ENCODE assay signal across 19 mouse cellular contexts in the genomic region with DNA sequence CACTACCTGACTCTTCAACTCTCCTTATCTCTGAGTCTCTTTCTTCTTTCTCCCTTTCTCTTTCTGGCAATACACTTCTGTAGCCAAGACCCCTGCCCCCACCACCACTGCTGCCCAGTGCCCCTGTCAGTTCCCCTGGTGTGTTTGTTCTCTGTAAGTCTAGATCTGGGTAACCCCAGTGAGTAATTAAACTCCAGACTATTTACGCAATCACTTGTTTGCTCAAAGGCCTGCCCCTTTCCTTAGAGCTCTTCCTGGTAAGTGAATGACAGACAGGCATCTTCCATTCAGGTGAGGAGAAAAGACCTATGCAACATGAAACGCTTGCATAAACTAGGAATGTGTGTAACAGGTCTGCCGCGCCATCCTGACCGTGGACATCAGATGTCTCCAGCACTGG.
"Had no signal": no experiment of that assay in that cellular context is flagged by ENCODE, and none has a peak within 500 bp of the region (broad histone marks: within the 10 kb centered on the region; RNA-seq: fewer than 3 reads in every experiment).

No protein-coding gene starts in this region.

- H3K4me1 ChIP-seq: liver, embryonic 13.5 days; midbrain, embryonic 12.5 days; midbrain, embryonic 15.5 days; neural tube, embryonic 12.5 days; neural tube, embryonic 15.5 days had no signal

- H3K4me2 ChIP-seq: liver, embryonic 13.5 days; midbrain, embryonic 12.5 days; midbrain, embryonic 15.5 days; neural tube, embryonic 12.5 days; neural tube, embryonic 15.5 days had no signal

- H3K36me3 ChIP-seq: liver, embryonic 13.5 days; midbrain, embryonic 12.5 days; midbrain, embryonic 15.5 days; neural tube, embryonic 12.5 days; neural tube, embryonic 15.5 days had no signal

- H3K9ac ChIP-seq: liver, embryonic 13.5 days; midbrain, embryonic 12.5 days; midbrain, embryonic 15.5 days; neural tube, embryonic 12.5 days; neural tube, embryonic 15.5 days had no signal

- H3K4me3 ChIP-seq: left cerebral cortex, adult 2 months; liver, embryonic 13.5 days; midbrain, embryonic 12.5 days; midbrain, embryonic 15.5 days; neural tube, embryonic 12.5 days; neural tube, embryonic 15.5 days had no signal

- H3K9me3 ChIP-seq: liver, embryonic 13.5 days; midbrain, embryonic 12.5 days; midbrain, embryonic 15.5 days; neural tube, embryonic 12.5 days; neural tube, embryonic 15.5 days had no signal

- DNase-seq: kidney, adult 18-20 months; kidney, postnatal 10 days; kidney, postnatal 36 days; layer of hippocampus, postnatal 36 days; liver, embryonic 13.5 days; lung, adult 2 months; lung, postnatal 14 days; right cerebral cortex, adult 18-20 months; right cerebral cortex, postnatal 14 days; right cerebral cortex, postnatal 4 days; thymus, adult 2 months; thymus, postnatal 14 days; thymus, postnatal 4 days had no signal

- ATAC-seq: midbrain, embryonic 15.5 days had no signal

- H3K27me3 ChIP-seq: liver, embryonic 13.5 days; midbrain, embryonic 12.5 days; midbrain, embryonic 15.5 days; neural tube, embryonic 12.5 days; neural tube, embryonic 15.5 days had no signal

- H3K27ac ChIP-seq: left cerebral cortex, adult 2 months; liver, embryonic 13.5 days; midbrain, embryonic 12.5 days; midbrain, embryonic 15.5 days; neural tube, embryonic 12.5 days; neural tube, embryonic 15.5 days; stomach, postnatal 0 days had no signal
